Mouse (Mus musculus) stomach, embryonic 16.5 days (tissue): Measurements from ENCODE around the gene Tmem232. TPM values are rescaled to one million over a fixed set of nuclear protein-coding genes. Genes with fewer than 3 reads are reported as not detected.
"Not testable (repeated sequence)": the region's sequence is repeated elsewhere in the genome, so short reads cannot be mapped to it uniquely, and the experiment has no call there.

Source experiments
- ATAC-seq: fragments of 200-750 bp; cut with Nextera tagmentation; 2 replicates; pipeline ENCODE4 v1.8.0; 2017; ENCODE audit warnings: moderate number of reproducible peaks, moderate TSS enrichment; ENCODE audit not compliant: insufficient read depth, low FRiP score
- H3K27ac ChIP-seq: fragments of 300-500 bp; sonication (generic); 2 replicates; pipeline ENCODE4 v1.5.1; 2014; ENCODE audit warnings: low read length
- H3K27me3 ChIP-seq: fragments of 300-500 bp; sonication (generic); 2 replicates; pipeline ENCODE4 v1.6.1; 2014; ENCODE audit warnings: low read length, control low read depth, mixed read lengths; ENCODE audit not compliant: control insufficient read depth, insufficient read depth
- H3K36me3 ChIP-seq: fragments of 300-500 bp; sonication (generic); 2 replicates; pipeline ENCODE4 v1.6.1; 2014; ENCODE audit warnings: low read length; ENCODE audit not compliant: control insufficient read depth, insufficient read depth
- H3K4me1 ChIP-seq: fragments of 300-500 bp; sonication (generic); 2 replicates; pipeline ENCODE4 v1.6.1; 2014; ENCODE audit warnings: low read length, control low read depth, mixed read lengths; ENCODE audit not compliant: control insufficient read depth, insufficient read depth
- H3K4me2 ChIP-seq: fragments of 300-500 bp; sonication (generic); 2 replicates; pipeline ENCODE4 v1.6.1; 2014; ENCODE audit warnings: low read depth, low read length, mixed read lengths
- H3K4me3 ChIP-seq: fragments of 300-500 bp; sonication (generic); replicated peaks from 2 replicates; pipeline ENCODE4 v1.5.1; 2014; ENCODE audit warnings: mild to moderate bottlenecking, low read length
- H3K9ac ChIP-seq: fragments of 300-500 bp; sonication (generic); 2 replicates; pipeline ENCODE4 v1.6.1; 2014; ENCODE audit warnings: low read length
- H3K9me3 ChIP-seq: fragments of 300-500 bp; sonication (generic); replicated peaks from 2 replicates; pipeline ENCODE4 v1.6.1; 2016; ENCODE audit warnings: low read length, control low read depth; ENCODE audit not compliant: control insufficient read depth
- WGBS: fragments of 180-500 bp; shearing (Covaris S2); extraction: QIAGEN DNeasy Blood & Tissue Kit; methylation state at CpG from one replicate; pipeline ENCODE4 v1.1.7; 2014; 5-methylcytosine and 5-hydroxymethylcytosine counted together
- microRNA-seq: library from miRNA; unstranded; fragments of <30 nt; microRNA quantifications from one replicate; pipeline ENCODE4, GENCODE M21; 2016
- polyA plus RNA-seq: library from polyadenylated mRNA; unstranded; fragments of >200 nt; fragmentation: Nextera tagmentation; extraction: Ambion mirVana; gene quantifications from 2 replicates; pipeline ENCODE4 v1.2.1, GENCODE M21; 2015

Tmem232 gene
- polyA plus RNA-seq, 1 experiment from 2014 or later = not detected

GRCm38 (mm10) chr17:65221687-65222086 is 318.9 kb downstream of the Tmem232 start:
- ATAC-seq, H3K4me2 ChIP-seq, H3K27me3 ChIP-seq, H3K9ac ChIP-seq, H3K27ac ChIP-seq, H3K4me3 ChIP-seq, H3K9me3 ChIP-seq, H3K36me3 ChIP-seq, H3K4me1 ChIP-seq: not testable (repeated sequence)
- WGBS = 89% methylated on average over 6 of the region's 6 CpGs

Small RNA genes within 50 kb of the gene (microRNA-seq; reads per million reads assigned to microRNA genes)
- gene Gm25731 = not detected

Other genes starting within 250 kb of the Tmem232 start
- 155 and 158 TPM in 2 replicates for gene Vapa, start 72.8 kb upstream of the Tmem232 start, polyA plus RNA-seq
- gene Txndc2, start 101.4 kb upstream of the Tmem232 start, polyA plus RNA-seq = not detected in 2 replicates
- 34.6 and 35.3 TPM in 2 replicates for gene Rab31, start 232.0 kb upstream of the Tmem232 start, polyA plus RNA-seq
- 30.9 and 33.0 TPM in 2 replicates for gene Ppp4r1, start 241.8 kb upstream of the Tmem232 start, polyA plus RNA-seq